Mouse (Mus musculus) mature B cell (primary cell): ENCODE measurements around the gene Olfr338.
"Not testable (repeated sequence)": the region's sequence is repeated elsewhere in the genome, so short reads cannot be mapped to it uniquely, and the experiment has no call there.

ENCODE experiments used
- in situ Hi-C: fragments of 300-500 bp; cut with MboI; formaldehyde crosslinking; loops from 2 replicates; pipeline ENCODE4 v1.14.3; 2019

The Olfr338 gene

GRCm38 (mm10) chr2:36373219-36373618 is at the start of gene Olfr338:
Olfr338 (plus strand) TSS chr2:36373519.
- in situ Hi-C loops, result no loop called here

DNA sequence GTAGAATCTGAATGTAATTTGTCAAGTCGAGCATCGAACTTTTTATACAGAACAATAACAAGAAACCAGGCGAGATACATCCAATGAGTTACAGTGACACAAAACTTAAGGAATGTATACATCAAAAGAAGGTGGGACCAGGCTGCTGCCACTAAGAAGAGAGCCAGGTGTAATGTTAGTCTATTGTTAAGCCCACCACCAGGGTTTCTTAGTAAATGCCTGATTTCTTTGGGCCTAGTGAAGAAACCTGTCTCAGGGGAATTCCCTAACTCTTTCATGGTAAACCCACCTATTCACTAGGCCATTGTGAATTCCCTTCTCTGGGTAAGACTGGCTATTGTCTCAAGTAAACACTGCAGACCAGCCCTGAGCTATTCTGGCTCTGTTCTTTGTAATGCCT is 41.9 kb downstream of the Olfr338 start:
- in situ Hi-C loops, result not testable (repeated sequence)

DNA sequence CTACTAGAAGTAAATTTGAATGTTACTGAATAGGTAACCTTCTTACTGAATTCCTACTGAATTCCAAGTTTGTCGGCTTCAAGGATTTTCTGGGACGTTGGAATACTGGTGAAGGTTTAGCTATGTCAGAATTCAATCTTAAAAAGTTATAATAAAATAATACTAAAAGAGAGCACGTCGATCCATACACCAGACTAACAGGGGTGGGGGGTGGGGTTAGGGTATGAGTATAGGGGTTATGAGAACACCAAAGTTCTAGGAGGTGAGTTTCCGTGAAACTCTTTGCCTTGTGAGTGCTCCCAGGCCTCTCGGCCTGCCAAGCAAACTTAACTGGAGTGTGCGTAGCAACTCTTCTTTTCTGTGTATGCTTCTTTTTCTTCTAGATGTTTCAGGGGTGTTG is 42.3 kb downstream of the Olfr338 start:
- in situ Hi-C loops, result not testable (repeated sequence)

- in situ Hi-C loops, result no loop called here
Observed at GRCm38 (mm10) chr2:36418647-36419046, 45.3 kb downstream of the Olfr338 start, which contains the start of gene Olfr339. Olfr339 (plus strand) TSS chr2:36418947.
